Mouse (Mus musculus): ENCODE results near the gene Mthfd1l.

- TF ChIP-seq CTCF (IDR thresholded peaks at IDR 0.05; ENCODE audit: borderline replicate concordance, insufficient read depth, low read depth, low read length) (no peak), POLR2A (IDR thresholded peaks at IDR 0.05; ENCODE audit: borderline replicate concordance, insufficient read depth, low read length) (no peak)
Observed at GRCm38 (mm10) chr10:4028851-4029442, 56.0 kb downstream of the Mthfd1l start.
